17 mouse cellular contexts compared by ENCODE assay signal in the genomic region with DNA sequence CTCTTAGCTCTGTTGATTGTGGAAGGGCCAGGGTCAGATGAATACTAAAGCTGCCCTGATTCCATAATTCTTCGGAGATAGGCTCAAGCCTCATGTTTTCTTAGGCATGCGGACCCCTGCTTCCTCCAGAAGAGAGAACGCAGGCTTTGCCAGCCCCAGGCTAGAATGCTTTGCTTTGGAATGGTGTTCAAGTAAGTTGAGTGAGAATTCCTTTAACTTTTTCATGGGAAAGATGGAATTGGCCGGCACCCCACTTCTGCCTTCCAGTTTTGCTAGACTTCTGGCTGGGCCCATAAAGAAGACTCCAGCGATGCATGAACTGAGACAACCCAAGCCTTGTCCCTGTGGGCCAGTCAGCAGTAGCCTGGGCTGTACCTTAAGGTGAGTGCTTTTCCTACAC. TPM values are rescaled to one million over a fixed set of nuclear protein-coding genes. Genes with fewer than 3 reads are reported as not detected.
DNase-seq lines count a peak whose midpoint lies in the region; ATAC-seq and TF ChIP-seq lines count a peak whose summit lies in the region.
"Had no signal": no experiment of that assay in that cellular context is flagged by ENCODE, and none has a peak within 500 bp of the region (broad histone marks: within the 10 kb centered on the region; RNA-seq: fewer than 3 reads in every experiment).

No protein-coding gene starts in this region.

- H3K4me1 ChIP-seq in heart, embryonic 11.5 days (ENCODE audit: control insufficient read depth, insufficient read depth, low read length), result peaks cover 2% of the 10 kb centered on the region; the same call in 1 of the 2 replicates
- H3K4me1 ChIP-seq in kidney, postnatal 0 days (replicated peaks; ENCODE audit: insufficient read depth, low read length), result no peaks in the 10 kb centered on the region
- H3K4me1 ChIP-seq in heart, embryonic 15.5 days (replicated peaks), result peaks cover 2% of the 10 kb centered on the region

- DNase-seq in heart, adult 11 months, result peak; percentile 95
- peak; percentile 57 for DNase-seq in kidney, postnatal 0 days (ENCODE audit: low spot score)
- DNase-seq in kidney, adult 11 months, result no peak
- DNase-seq in heart, postnatal 4 days, result peak; percentile 55
- DNase-seq in cerebellum, postnatal 25 days, result no peak
- DNase-seq: cerebellum, adult 18-20 months; forebrain, postnatal 0 days; retina, postnatal 1 day had no signal

- no peak overlapping the region for H3K9ac ChIP-seq in heart, embryonic 11.5 days (ENCODE audit: low read depth, low read length)
- H3K9ac ChIP-seq in kidney, postnatal 0 days (ENCODE audit: low read depth, low read length), result no peak overlapping the region
- no peak overlapping the region for H3K9ac ChIP-seq in heart, embryonic 15.5 days
- H3K9ac ChIP-seq: forebrain, postnatal 0 days; liver, embryonic 12.5 days; lung, embryonic 15.5 days had no signal

- H3K27me3 ChIP-seq in heart, embryonic 11.5 days (ENCODE audit: control insufficient read depth, insufficient read depth, low read length), result no peaks in the 10 kb centered on the region
- no peaks in the 10 kb centered on the region for H3K27me3 ChIP-seq in kidney, postnatal 0 days (ENCODE audit: insufficient read depth, low read length)
- H3K27me3 ChIP-seq in heart, embryonic 15.5 days, result no peaks in the 10 kb centered on the region
- H3K27me3 ChIP-seq: liver, embryonic 12.5 days; lung, embryonic 15.5 days had no signal

- no peak for ATAC-seq in heart, embryonic 11.5 days (replicated peaks; ENCODE audit: insufficient number of reproducible peaks, low FRiP score, low TSS enrichment)
- no peak for ATAC-seq in kidney, postnatal 0 days (replicated peaks; ENCODE audit: low FRiP score, low read depth)
- ATAC-seq in heart, embryonic 15.5 days (replicated peaks; ENCODE audit: insufficient number of reproducible peaks, insufficient read depth, low FRiP score, low read depth), result no peak
- ATAC-seq: forebrain, postnatal 0 days; liver, embryonic 12.5 days had no signal

- no peak overlapping the region for H3K27ac ChIP-seq in heart, embryonic 11.5 days (ENCODE audit: low read depth, low read length)
- peak overlapping the region; percentile 31; the same call in 1 of the 2 replicates for H3K27ac ChIP-seq in kidney, postnatal 0 days
- H3K27ac ChIP-seq in heart, embryonic 15.5 days, result peak overlapping the region; percentile 41
- H3K27ac ChIP-seq: forebrain, embryonic 10.5 days; left cerebral cortex, adult 2 months; liver, embryonic 12.5 days; lung, embryonic 15.5 days; macrophage; stomach, postnatal 0 days had no signal

- no peaks in the 10 kb centered on the region for H3K9me3 ChIP-seq in heart, embryonic 11.5 days (replicated peaks; ENCODE audit: control insufficient read depth, low read length)
- no peaks in the 10 kb centered on the region for H3K9me3 ChIP-seq in kidney, postnatal 0 days (replicated peaks; ENCODE audit: low read length)
- no peaks in the 10 kb centered on the region for H3K9me3 ChIP-seq in heart, embryonic 15.5 days (replicated peaks)
- H3K9me3 ChIP-seq: forebrain, embryonic 10.5 days; liver, embryonic 12.5 days; lung, embryonic 15.5 days had no signal

- WGBS in heart, embryonic 11.5 days (ENCODE audit: insufficient replicate concordance), result 78% methylated on average over 5 of the region's 5 CpGs
- 54% methylated on average over 5 of the region's 5 CpGs for WGBS in kidney, postnatal 0 days
- WGBS in heart, embryonic 15.5 days, result 60% methylated on average over 5 of the region's 5 CpGs

- no peaks in the 10 kb centered on the region for H3K36me3 ChIP-seq in heart, embryonic 11.5 days (ENCODE audit: control insufficient read depth, insufficient read depth, low read length)
- H3K36me3 ChIP-seq in kidney, postnatal 0 days (ENCODE audit: insufficient read depth, low read length), result no peaks in the 10 kb centered on the region
- no peaks in the 10 kb centered on the region for H3K36me3 ChIP-seq in heart, embryonic 15.5 days
- H3K36me3 ChIP-seq: forebrain, embryonic 10.5 days; liver, embryonic 12.5 days; lung, embryonic 15.5 days had no signal

- no peak for TF ChIP-seq CTCF in kidney, postnatal 0 days (IDR thresholded peaks at IDR 0.05; ENCODE audit: low read depth)

- no peak overlapping the region for H3K4me2 ChIP-seq in heart, embryonic 11.5 days
- H3K4me2 ChIP-seq in kidney, postnatal 0 days (ENCODE audit: low read length), result no peak overlapping the region
- no peak overlapping the region for H3K4me2 ChIP-seq in heart, embryonic 15.5 days
- H3K4me2 ChIP-seq: liver, embryonic 12.5 days; lung, embryonic 15.5 days; midbrain, embryonic 11.5 days had no signal

- no peak overlapping the region for H3K4me3 ChIP-seq in heart, embryonic 11.5 days (ENCODE audit: low read depth, low read length)
- no peak overlapping the region for H3K4me3 ChIP-seq in kidney, postnatal 0 days (replicated peaks; ENCODE audit: low read depth, low read length)
- no peak overlapping the region for H3K4me3 ChIP-seq in heart, embryonic 15.5 days
- H3K4me3 ChIP-seq: forebrain, embryonic 10.5 days; left cerebral cortex, adult 2 months; liver, embryonic 12.5 days; lung, embryonic 15.5 days had no signal

RNA-seq across cellular contexts. Expression of a gene that starts 39.8 kb away (rescaled TPM):
- 0.34 and 0.62 TPM in 2 replicates for polyA plus RNA-seq in heart, embryonic 11.5 days (2014; fragmentation: Nextera tagmentation; extraction: Ambion mirVana)
- polyA plus RNA-seq in kidney, postnatal 0 days (2015; fragmentation: Nextera tagmentation; extraction: Ambion mirVana), result 2.2 and 2.3 TPM in 2 replicates
- polyA plus RNA-seq in heart, embryonic 15.5 days (2015; fragmentation: Nextera tagmentation; extraction: Ambion mirVana), result 0.48 and 0.60 TPM in 2 replicates
- total RNA-seq in heart, postnatal 4 days (2021), result under 1 TPM; 0.59 to 0.67 TPM
- polyA plus RNA-seq: macrophage had no signal

RNA-seq across cellular contexts. Expression of a gene that starts 54.1 kb away (rescaled TPM):
- polyA plus RNA-seq in heart, embryonic 11.5 days (2014; fragmentation: Nextera tagmentation; extraction: Ambion mirVana), result 17.1 and 18.5 TPM in 2 replicates
- polyA plus RNA-seq in kidney, postnatal 0 days (2015; fragmentation: Nextera tagmentation; extraction: Ambion mirVana), result 38.9 and 39.5 TPM in 2 replicates
- 19.9 TPM in 2 replicates for polyA plus RNA-seq in heart, embryonic 15.5 days (2015; fragmentation: Nextera tagmentation; extraction: Ambion mirVana)
- 10 to 100 TPM; 12.2 to 13.7 TPM for total RNA-seq in heart, postnatal 4 days (2021)

RNA-seq across cellular contexts. Expression of a gene that starts 54.2 kb away (rescaled TPM):
- polyA plus RNA-seq in heart, embryonic 11.5 days (2014; fragmentation: Nextera tagmentation; extraction: Ambion mirVana), result 54.7 and 62.3 TPM in 2 replicates
- polyA plus RNA-seq in kidney, postnatal 0 days (2015; fragmentation: Nextera tagmentation; extraction: Ambion mirVana), result 67.6 and 70.6 TPM in 2 replicates
- 65.8 and 73.2 TPM in 2 replicates for polyA plus RNA-seq in heart, embryonic 15.5 days (2015; fragmentation: Nextera tagmentation; extraction: Ambion mirVana)
- total RNA-seq in heart, postnatal 4 days (2021), result 10 to 100 TPM; 33.2 to 36.1 TPM

Comparison
In these comparisons a context has a peak if more than half of its experiments do, and no peak if none do; other contexts are left out.
1. DNase-seq: peak in heart, adult 11 months (single experiment), kidney, postnatal 0 days (single experiment) and heart, postnatal 4 days (single experiment); none in kidney, adult 11 months (single experiment) and cerebellum, postnatal 25 days (0 of 2).